24 mouse cellular contexts compared by ENCODE assay signal in the genomic region with DNA sequence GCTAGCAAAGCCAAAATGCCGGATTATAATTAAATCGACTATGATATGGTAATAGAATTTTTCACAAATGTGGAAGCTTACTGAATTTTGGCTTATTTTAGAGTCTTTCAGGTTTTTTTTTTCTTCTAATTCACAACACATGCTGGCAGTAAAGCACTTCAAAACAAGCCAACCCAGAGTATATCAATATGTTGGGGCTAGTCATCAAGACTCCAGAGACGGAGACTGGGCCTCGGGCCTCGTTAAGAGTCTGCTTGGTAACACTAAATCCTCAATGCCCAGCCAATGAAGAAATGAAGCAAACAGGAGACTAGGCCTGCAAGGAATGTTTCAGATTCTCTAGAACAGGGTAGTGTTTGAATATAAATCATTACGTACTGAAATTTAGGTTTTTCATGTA.
"Had no signal": no experiment of that assay in that cellular context is flagged by ENCODE, and none has a peak within 500 bp of the region (broad histone marks: within the 10 kb centered on the region; RNA-seq: fewer than 3 reads in every experiment).

No protein-coding gene starts in this region.

- H3K27ac ChIP-seq: kidney, embryonic 15.5 days; left cerebral cortex, adult 2 months; limb, embryonic 15.5 days; liver, embryonic 14.5 days; macrophage; neural tube, embryonic 12.5 days; neural tube, embryonic 15.5 days; stomach, embryonic 15.5 days had no signal

- H3K4me1 ChIP-seq: kidney, embryonic 15.5 days; neural tube, embryonic 12.5 days; neural tube, embryonic 15.5 days; stomach, embryonic 15.5 days had no signal

- H3K9ac ChIP-seq: kidney, embryonic 15.5 days; limb, embryonic 15.5 days; liver, embryonic 14.5 days; liver, postnatal 0 days; lung, embryonic 14.5 days; neural tube, embryonic 12.5 days; neural tube, embryonic 15.5 days; stomach, embryonic 15.5 days had no signal

- H3K36me3 ChIP-seq: kidney, embryonic 15.5 days; limb, embryonic 15.5 days; neural tube, embryonic 12.5 days; neural tube, embryonic 15.5 days; stomach, embryonic 15.5 days had no signal

- H3K4me2 ChIP-seq: kidney, embryonic 15.5 days; limb, embryonic 15.5 days; liver, embryonic 11.5 days; lung, embryonic 14.5 days; midbrain, embryonic 11.5 days; neural tube, embryonic 12.5 days; neural tube, embryonic 15.5 days; stomach, embryonic 15.5 days had no signal

- H3K9me3 ChIP-seq: kidney, embryonic 15.5 days; limb, embryonic 15.5 days; neural tube, embryonic 12.5 days; neural tube, embryonic 15.5 days; stomach, embryonic 15.5 days had no signal

- H3K4me3 ChIP-seq: kidney, embryonic 15.5 days; left cerebral cortex, adult 2 months; limb, embryonic 15.5 days; neural tube, embryonic 12.5 days; neural tube, embryonic 15.5 days; stomach, embryonic 15.5 days had no signal

- ATAC-seq: liver, postnatal 0 days; lung, postnatal 0 days had no signal

- H3K27me3 ChIP-seq: kidney, embryonic 15.5 days; limb, embryonic 15.5 days; neural tube, embryonic 12.5 days; neural tube, embryonic 15.5 days; stomach, embryonic 15.5 days had no signal

- DNase-seq: kidney, adult 11 months; kidney, adult 8-10 months; kidney, postnatal 10 days; kidney, postnatal 36 days; layer of hippocampus, postnatal 36 days; liver, postnatal 0 days; lung, embryonic 14.5 days; midbrain, embryonic 14.5 days; right cerebral cortex, adult 18-20 months; right cerebral cortex, postnatal 14 days; right cerebral cortex, postnatal 4 days; spleen, adult 18-20 months; thymus, postnatal 25 days had no signal
